ENCODE assay signal across 8 mouse cellular contexts in genomic region chr13:65175734-65176471, GRCm38 (mm10). TPM values are rescaled to one million over a fixed set of nuclear protein-coding genes. Genes with fewer than 3 reads are reported as not detected.
DNase-seq lines count a peak whose midpoint lies in the region; ATAC-seq and TF ChIP-seq lines count a peak whose summit lies in the region.

No protein-coding gene starts in this region.

- H3K36me3 ChIP-seq in liver, adult 2 months (ENCODE audit: control insufficient read depth, insufficient read depth, low read length) = no peaks in the 10 kb centered on the region

- DNase-seq in 3T3-L1 (ENCODE audit: low read depth, low spot score) (peak; percentile 23), MEL-GATA-1-ER (ENCODE audit: extremely low read depth, low read depth) (peak; percentile 14)
- peak; percentile 14 to 33 for DNase-seq in cerebellum, postnatal 25 days
- peak; percentile 40 for DNase-seq in kidney, adult 9 months
- peak; percentile 30 for DNase-seq in liver, adult 2 months (ENCODE audit: extremely low read depth, low read depth, low spot score)
- peak; percentile 53 for DNase-seq in neural tube, embryonic 10.5 days (ENCODE audit: extremely low spot score, low spot score)
- peak; percentile 25 for DNase-seq in testis, postnatal 14 days (ENCODE audit: low spot score)

- peak overlapping the region; percentile 18; the same call in 1 of the 2 replicates for H3K4me3 ChIP-seq in liver, adult 2 months (ENCODE audit: insufficient read depth, low read depth, low read length)

- no peak for TF ChIP-seq POLR2A in liver, adult 2 months (IDR thresholded peaks at IDR 0.05; ENCODE audit: extremely low read depth, insufficient read depth, low read length)

- WGBS in liver, adult 2 months = 17% methylated on average over 46 of the region's 46 CpGs

- H3K27me3 ChIP-seq in liver, adult 2 months (ENCODE audit: control insufficient read depth, insufficient read depth, low read length) = no peaks in the 10 kb centered on the region; the same call in 1 of the 2 replicates

- no peak overlapping the region for H3K27ac ChIP-seq in liver, adult 2 months (replicated peaks; ENCODE audit: insufficient read depth, low read depth, low read length)

- peak; percentile 96 for ATAC-seq in granulocyte monocyte progenitor cell, adult 5-6 weeks (replicated peaks; ENCODE audit: poor library complexity, severe bottlenecking)

- peak; percentile 79 for TF ChIP-seq CTCF in liver, adult 2 months (IDR thresholded peaks at IDR 0.05; ENCODE audit: low read depth, low read length)

- no peak overlapping the region for H3K9ac ChIP-seq in liver, adult 2 months (ENCODE audit: low read depth, low read length)

- H3K4me1 ChIP-seq in liver, adult 2 months (ENCODE audit: control insufficient read depth, insufficient read depth, low read length) = peaks cover 3% of the 10 kb centered on the region; the same call in 1 of the 2 replicates

- no peaks in the 10 kb centered on the region for H3K79me2 ChIP-seq in liver, adult 2 months (ENCODE audit: control insufficient read depth, insufficient read depth, low read length)

RNA-seq across cellular contexts. Expression of gene Olfr466, which starts 25.9 kb away (rescaled TPM):
- total RNA-seq in granulocyte monocyte progenitor cell, adult 5-6 weeks (2014; fragmentation: Nextera tagmentation) = not detected in 2 replicates
- total RNA-seq in granulocyte monocyte progenitor cell, adult 5-6 weeks (2017) = not detected in 2 replicates
- total RNA-seq in liver, adult 2 months (2014; rRNA removed) = not detected in 2 replicates
- polyA plus RNA-seq in liver, adult 2 months (2012; rRNA removed) = not detected in 2 replicates

RNA-seq across cellular contexts. Expression of gene Nlrp4f, which starts 29.9 kb away (rescaled TPM):
- total RNA-seq in granulocyte monocyte progenitor cell, adult 5-6 weeks (2014; fragmentation: Nextera tagmentation) = not detected in 2 replicates
- not detected in 2 replicates for total RNA-seq in granulocyte monocyte progenitor cell, adult 5-6 weeks (2017)
- not detected in 2 replicates for total RNA-seq in liver, adult 2 months (2014; rRNA removed)
- polyA plus RNA-seq in liver, adult 2 months (2012; rRNA removed) = not detected in 2 replicates

RNA-seq across cellular contexts. Expression of gene Olfr465-ps1, which starts 38.0 kb away (rescaled TPM):
- total RNA-seq in granulocyte monocyte progenitor cell, adult 5-6 weeks (2014; fragmentation: Nextera tagmentation) = not detected in 2 replicates
- not detected in 2 replicates for total RNA-seq in granulocyte monocyte progenitor cell, adult 5-6 weeks (2017)
- total RNA-seq in liver, adult 2 months (2014; rRNA removed) = not detected in 2 replicates
- polyA plus RNA-seq in liver, adult 2 months (2012; rRNA removed) = not detected in 2 replicates
